Mouse (Mus musculus) hindbrain, embryonic 11.5 days (tissue): ENCODE data around the gene Jag2. TPM values are rescaled to one million over a fixed set of nuclear protein-coding genes. Genes with fewer than 3 reads are reported as not detected.

Experiments
- ATAC-seq: fragments of 200-750 bp; cut with Nextera tagmentation; 2 replicates; pipeline ENCODE4 v1.8.0; 2017; ENCODE audit warnings: mild to moderate bottlenecking, moderate TSS enrichment, moderate library complexity; ENCODE audit not compliant: low FRiP score
- DNase-seq: peaks from one replicate; pipeline ENCODE4 v3.0.0-alpha.2; 2015; ENCODE audit warnings: low spot score
- H3K27ac ChIP-seq: fragments of 300-500 bp; sonication (generic); 2 replicates; pipeline ENCODE4 v1.5.1; 2014; ENCODE audit warnings: mild to moderate bottlenecking, low read depth, low read length
- H3K27me3 ChIP-seq: fragments of 300-500 bp; sonication (generic); 2 replicates; pipeline ENCODE4 v1.6.1; 2014; ENCODE audit warnings: mild to moderate bottlenecking, low read length, moderate library complexity, mixed read lengths; ENCODE audit not compliant: control insufficient read depth, insufficient read depth
- H3K36me3 ChIP-seq: fragments of 300-500 bp; sonication (generic); 2 replicates; pipeline ENCODE4 v1.6.1; 2014; ENCODE audit warnings: mild to moderate bottlenecking, low read length, moderate library complexity, mixed read lengths; ENCODE audit not compliant: control insufficient read depth, insufficient read depth
- H3K4me1 ChIP-seq: fragments of 300-500 bp; sonication (generic); replicated peaks from 2 replicates; pipeline ENCODE4 v1.6.1; 2014; ENCODE audit warnings: low read length, mixed read lengths; ENCODE audit not compliant: control insufficient read depth, insufficient read depth
- H3K4me2 ChIP-seq: fragments of 300-500 bp; sonication (generic); replicated peaks from 2 replicates; pipeline ENCODE4 v1.6.1; 2014; ENCODE audit warnings: mild to moderate bottlenecking, low read depth, low read length
- H3K4me3 ChIP-seq: fragments of 300-500 bp; sonication (generic); 2 replicates; pipeline ENCODE4 v1.5.1; 2014; ENCODE audit warnings: low read depth, low read length
- H3K9ac ChIP-seq: fragments of 300-500 bp; sonication (generic); 2 replicates; pipeline ENCODE4 v1.6.1; 2014; ENCODE audit warnings: low read depth, low read length
- H3K9me3 ChIP-seq: fragments of 300-500 bp; sonication (generic); 2 replicates; pipeline ENCODE4 v1.6.1; 2016; ENCODE audit warnings: low read length; ENCODE audit not compliant: control insufficient read depth
- WGBS: fragments of 180-500 bp; shearing (Covaris S2); extraction: QIAGEN DNeasy Blood & Tissue Kit; methylation state at CpG from one replicate; pipeline ENCODE4 v1.1.7; 2014; 5-methylcytosine and 5-hydroxymethylcytosine counted together
- polyA plus RNA-seq: library from polyadenylated mRNA; unstranded; fragments of >200 nt; fragmentation: Nextera tagmentation; extraction: Ambion mirVana; gene quantifications from 2 replicates; pipeline ENCODE4 v1.2.1, GENCODE M21; 2014

The Jag2 gene
- polyA plus RNA-seq, 1 experiment from 2014 or later, result 4.7 TPM

- Histone ChIP-seq H3K4me3 (no peak overlapping the region), H3K27me3 (peaks cover 44% of the 10 kb centered on the region)
- DNase-seq, result no peak
Measured at GRCm38 (mm10) chr12:112872991-112873390, 56.6 kb downstream of the Jag2 start.

GRCm38 (mm10) chr12:112871272-112871671, 58.3 kb downstream of the Jag2 start:
- Histone ChIP-seq H3K27ac (no peak overlapping the region), H3K36me3 (no peaks in the 10 kb centered on the region), H3K9me3 (no peaks in the 10 kb centered on the region), H3K4me1 (peaks cover 4% of the 10 kb centered on the region), H3K4me3 (no peak overlapping the region), H3K4me2 (no peak overlapping the region), H3K27me3 (peaks cover 27% of the 10 kb centered on the region), H3K9ac (no peak overlapping the region)
- WGBS, result 83% methylated on average over 2 of the region's 2 CpGs
- DNase-seq (no peak), ATAC-seq (no peak)

More at GRCm38 (mm10) chr12:112872991-112873390, 56.6 kb downstream of the Jag2 start:
- peaks cover 7% of the 10 kb centered on the region for H3K4me1 ChIP-seq
- H3K4me2 ChIP-seq, result no peak overlapping the region
- no peaks in the 10 kb centered on the region for H3K9me3 ChIP-seq
- H3K9ac ChIP-seq, result no peak overlapping the region
- H3K36me3 ChIP-seq, result no peaks in the 10 kb centered on the region
- no peak for ATAC-seq
- 85% methylated on average over 10 of the region's 10 CpGs for WGBS
- no peak overlapping the region for H3K27ac ChIP-seq

GRCm38 (mm10) chr12:112870775-112871174, 58.8 kb downstream of the Jag2 start:
- no peaks in the 10 kb centered on the region for H3K9me3 ChIP-seq
- H3K9ac ChIP-seq, result no peak overlapping the region
- ATAC-seq (no peak), DNase-seq (no peak)
- H3K27ac ChIP-seq, result no peak overlapping the region
- WGBS, result 54% methylated on average over 13 of the region's 13 CpGs
- H3K4me3 ChIP-seq, result no peak overlapping the region
- peaks cover 22% of the 10 kb centered on the region for H3K27me3 ChIP-seq
- H3K4me2 ChIP-seq, result no peak overlapping the region
- H3K4me1 ChIP-seq, result peaks cover 3% of the 10 kb centered on the region
- no peaks in the 10 kb centered on the region for H3K36me3 ChIP-seq

GRCm38 (mm10) chr12:112869783-112870204, 59.8 kb downstream of the Jag2 start:
- peak; percentile 58 for ATAC-seq
- no peak overlapping the region for H3K9ac ChIP-seq
- peaks cover 12% of the 10 kb centered on the region for H3K27me3 ChIP-seq
- H3K27ac ChIP-seq, result no peak overlapping the region
- no peak overlapping the region for H3K4me2 ChIP-seq
- no peak overlapping the region for H3K4me3 ChIP-seq
- H3K36me3 ChIP-seq, result no peaks in the 10 kb centered on the region
- H3K9me3 ChIP-seq, result no peaks in the 10 kb centered on the region
- peak; percentile 58 for DNase-seq
- peaks cover 3% of the 10 kb centered on the region for H3K4me1 ChIP-seq
- WGBS, result 21% methylated on average over 16 of the region's 16 CpGs

GRCm38 (mm10) chr12:112868178-112869087, 61.1 kb downstream of the Jag2 start, which contains the start of gene Gpr132:
Gpr132 (minus strand) TSS chr12:112868228.
- Histone ChIP-seq H3K4me3 (no peak within 1 kb of the TSS), H3K36me3 (no peaks in the 10 kb centered on the region)

GRCm38 (mm10) chr12:112867106-112867674, 62.4 kb downstream of the Jag2 start:
- ATAC-seq (no peak), DNase-seq (no peak)
- H3K4me2 ChIP-seq, result no peak overlapping the region
- no peak overlapping the region for H3K4me3 ChIP-seq
- H3K9me3 ChIP-seq, result no peaks in the 10 kb centered on the region
- WGBS, result 90% methylated on average over 7 of the region's 7 CpGs
- no peak overlapping the region for H3K9ac ChIP-seq
- H3K36me3 ChIP-seq, result no peaks in the 10 kb centered on the region
- H3K27ac ChIP-seq, result no peak overlapping the region
- H3K4me1 ChIP-seq, result no peaks in the 10 kb centered on the region
- H3K27me3 ChIP-seq, result no peaks in the 10 kb centered on the region

More at GRCm38 (mm10) chr12:112868178-112869087, 61.1 kb downstream of the Jag2 start, which contains the start of gene Gpr132:
- 68% methylated on average over 13 of the region's 13 CpGs for WGBS
- no peak within 1 kb of the TSS for H3K4me2 ChIP-seq
- H3K27me3 ChIP-seq, result no peaks in the 10 kb centered on the region
- H3K27ac ChIP-seq, result no peak within 1 kb of the TSS
- H3K4me1 ChIP-seq, result no peaks in the 10 kb centered on the region
- H3K9ac ChIP-seq, result no peak within 1 kb of the TSS
- H3K9me3 ChIP-seq, result no peaks in the 10 kb centered on the region
- ATAC-seq, result no peak
- DNase-seq, result no peak

- H3K9ac ChIP-seq, result 0 out of 2 replicates have a peak overlapping the region, but pooled peaks have one; percentile 19
- H3K4me1 ChIP-seq, result no peaks in the 10 kb centered on the region
- DNase-seq (no peak), ATAC-seq (no peak)
- H3K36me3 ChIP-seq, result no peaks in the 10 kb centered on the region
- no peaks in the 10 kb centered on the region for H3K9me3 ChIP-seq
- 82% methylated on average over 8 of the region's 8 CpGs for WGBS
- no peak overlapping the region for H3K4me2 ChIP-seq
- H3K4me3 ChIP-seq, result no peak overlapping the region
- H3K27me3 ChIP-seq, result no peaks in the 10 kb centered on the region
- H3K27ac ChIP-seq, result no peak overlapping the region
Measured at GRCm38 (mm10) chr12:112866467-112867080, 63.0 kb downstream of the Jag2 start.

GRCm38 (mm10) chr12:112864804-112865203, 64.8 kb downstream of the Jag2 start:
- DNase-seq, result no peak
- no peaks in the 10 kb centered on the region for H3K27me3 ChIP-seq
- H3K4me1 ChIP-seq, result no peaks in the 10 kb centered on the region
- no peak overlapping the region for H3K4me3 ChIP-seq
- H3K4me2 ChIP-seq, result no peak overlapping the region
- no peak for ATAC-seq
- WGBS, result 89% methylated on average over 7 of the region's 7 CpGs
- no peak overlapping the region for H3K27ac ChIP-seq
- H3K36me3 ChIP-seq, result no peaks in the 10 kb centered on the region
- H3K9ac ChIP-seq, result no peak overlapping the region
- no peaks in the 10 kb centered on the region for H3K9me3 ChIP-seq
